Mouse (Mus musculus): ENCODE results near the gene Fam160b1.

- TF ChIP-seq CTCF (IDR thresholded peaks at IDR 0.05; ENCODE audit: low read depth) (no peak), EP300 (IDR thresholded peaks at IDR 0.05; ENCODE audit: low read depth) (no peak)
Measured at GRCm38 (mm10) chr19:57361939-57362307, 1.4 kb downstream of the Fam160b1 start.
